ENCODE assay signal across 8 mouse cellular contexts in the genomic region with DNA sequence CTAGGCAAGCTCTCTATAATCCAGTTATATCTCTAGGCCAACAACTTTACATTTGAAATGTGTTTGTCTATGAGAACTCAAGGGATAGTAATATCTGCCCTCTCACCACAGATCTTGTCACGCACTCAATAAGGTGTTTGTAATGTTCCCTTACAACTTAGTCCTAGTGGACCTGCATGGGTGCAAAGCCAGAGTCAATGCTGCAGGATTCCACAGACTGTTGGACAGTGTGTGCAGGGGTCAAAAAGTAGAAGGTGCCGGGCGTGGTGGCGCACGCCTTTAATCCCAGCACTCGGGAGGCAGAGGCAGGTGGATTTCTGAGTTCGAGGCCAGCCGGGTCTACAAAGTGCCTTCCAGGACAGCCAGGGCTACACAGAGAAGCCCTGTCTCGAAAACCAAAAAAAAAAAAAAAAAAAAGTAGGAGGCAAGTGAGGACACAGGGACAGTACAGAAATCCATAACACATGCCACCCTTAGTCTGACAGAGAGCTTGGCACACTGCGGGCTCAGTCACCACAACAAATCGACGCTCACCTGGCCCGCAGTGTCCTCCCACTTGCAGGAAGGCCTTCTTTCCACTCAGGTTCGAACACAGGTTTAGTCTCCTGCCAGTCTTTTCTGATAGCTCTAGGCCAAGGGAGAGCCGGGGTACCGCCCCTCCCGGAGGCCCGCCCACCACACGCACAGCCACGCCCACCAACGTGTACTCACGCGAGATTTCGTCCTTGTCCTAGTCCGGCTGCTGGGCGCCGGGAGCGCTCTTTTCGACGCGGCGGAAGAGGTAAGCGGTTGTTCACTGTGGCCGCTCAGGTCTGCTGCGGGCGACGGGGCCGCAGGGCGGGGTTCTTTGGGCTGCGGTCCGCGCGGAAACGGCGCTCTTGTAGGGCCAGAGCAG. TPM values are rescaled to one million over a fixed set of nuclear protein-coding genes. Genes with fewer than 3 reads are reported as not detected.
DNase-seq lines count a peak whose midpoint lies in the region; ATAC-seq and TF ChIP-seq lines count a peak whose summit lies in the region.

TSS of gene Taf1d (plus strand) at position 712 of the 895 bp plus-strand sequence.

- no peak for TF ChIP-seq CTCF in bone marrow macrophage, adult 2 months (IDR thresholded peaks at IDR 0.05; ENCODE audit: low read depth, low read length)
- no peak for TF ChIP-seq CTCF in embryonic fibroblast, embryonic 13.5 days (IDR thresholded peaks at IDR 0.05; ENCODE audit: borderline replicate concordance, insufficient read depth, low read length)

- peak within 1 kb of the TSS; percentile 98 for H3K4me3 ChIP-seq in bone marrow macrophage, adult 2 months (ENCODE audit: insufficient read depth, low read length)
- H3K4me3 ChIP-seq in embryonic fibroblast, embryonic 13.5 days (ENCODE audit: insufficient read depth, low read length) = peak within 1 kb of the TSS; percentile 93
- peak within 1 kb of the TSS; percentile 74 for H3K4me3 ChIP-seq in kidney, embryonic 14.5 days (ENCODE audit: low read length)
- H3K4me3 ChIP-seq in limb, embryonic 15.5 days = peak within 1 kb of the TSS; percentile 91

- WGBS in kidney, embryonic 14.5 days = 13% methylated on average over 45 of the region's 45 CpGs
- WGBS in limb, embryonic 15.5 days = 12% methylated on average over 45 of the region's 45 CpGs

- ATAC-seq in kidney, embryonic 14.5 days (ENCODE audit: low FRiP score, low TSS enrichment) = peak; percentile 97
- peak; percentile 96 for ATAC-seq in limb, embryonic 15.5 days (ENCODE audit: insufficient number of reproducible peaks, low FRiP score, low TSS enrichment, low read depth)

- H3K27me3 ChIP-seq in kidney, embryonic 14.5 days (ENCODE audit: control insufficient read depth, insufficient read depth, low read length) = no peaks in the 10 kb centered on the region
- no peaks in the 10 kb centered on the region for H3K27me3 ChIP-seq in limb, embryonic 15.5 days

- H3K4me2 ChIP-seq in kidney, embryonic 14.5 days (replicated peaks; ENCODE audit: low read depth, low read length) = peak within 1 kb of the TSS; percentile 67
- H3K4me2 ChIP-seq in limb, embryonic 15.5 days = peak within 1 kb of the TSS; percentile 63

- peak within 1 kb of the TSS; percentile 91 for H3K9ac ChIP-seq in kidney, embryonic 14.5 days (ENCODE audit: low read depth, low read length)
- H3K9ac ChIP-seq in limb, embryonic 15.5 days = peak within 1 kb of the TSS; percentile 99

- H3K27ac ChIP-seq in bone marrow macrophage, adult 2 months (ENCODE audit: insufficient read depth, low read depth, low read length) = peak within 1 kb of the TSS; percentile 83
- peak within 1 kb of the TSS; percentile 41 for H3K27ac ChIP-seq in embryonic fibroblast, embryonic 13.5 days (ENCODE audit: insufficient read depth, low read length)
- H3K27ac ChIP-seq in kidney, embryonic 14.5 days (ENCODE audit: low read depth, low read length) = peak within 1 kb of the TSS; percentile 85
- H3K27ac ChIP-seq in limb, embryonic 15.5 days = peak within 1 kb of the TSS; percentile 94

- peak; percentile 95 for DNase-seq in A20 (ENCODE audit: low read depth, low spot score)
- peak; percentile 94 to 97 for DNase-seq in heart, adult 9 months (ENCODE audit: low spot score in 2 of 2)
- peak; percentile 89 to 99 for DNase-seq in monocyte, adult 2 months (ENCODE audit: low read depth in 1 of 2, low spot score in 2 of 2)
- peak; percentile 96 for DNase-seq in spleen, postnatal 36 days (ENCODE audit: low spot score in 2 of 2)

- peaks cover 16% of the 10 kb centered on the region for H3K4me1 ChIP-seq in bone marrow macrophage, adult 2 months (ENCODE audit: control insufficient read depth, insufficient read depth, low read length)
- H3K4me1 ChIP-seq in embryonic fibroblast, embryonic 13.5 days (ENCODE audit: control insufficient read depth, insufficient read depth, low read length) = no peaks in the 10 kb centered on the region; the same call in 1 of the 2 replicates
- H3K4me1 ChIP-seq in kidney, embryonic 14.5 days (ENCODE audit: control insufficient read depth, insufficient read depth, low read length) = peaks cover 25% of the 10 kb centered on the region
- H3K4me1 ChIP-seq in limb, embryonic 15.5 days = peaks cover 16% of the 10 kb centered on the region

- H3K9me3 ChIP-seq in kidney, embryonic 14.5 days (ENCODE audit: control insufficient read depth, low read length) = no peaks in the 10 kb centered on the region
- H3K9me3 ChIP-seq in limb, embryonic 15.5 days = no peaks in the 10 kb centered on the region

- peaks cover 34% of the 10 kb centered on the region for H3K36me3 ChIP-seq in kidney, embryonic 14.5 days (ENCODE audit: control insufficient read depth, insufficient read depth, low read length)
- peaks cover 21% of the 10 kb centered on the region for H3K36me3 ChIP-seq in limb, embryonic 15.5 days

- TF ChIP-seq POLR2A in bone marrow macrophage, adult 2 months (IDR thresholded peaks at IDR 0.05; ENCODE audit: borderline replicate concordance, low read depth, low read length) = peak; percentile 67; the same call in 1 of the 2 replicates
- TF ChIP-seq POLR2A in embryonic fibroblast, embryonic 13.5 days (IDR thresholded peaks at IDR 0.05; ENCODE audit: low read depth, low read length) = peak; percentile 98

RNA-seq across cellular contexts. Expression of gene Taf1d, which starts in this region (rescaled TPM):
- 81.2 and 89.3 TPM in 2 replicates for polyA plus RNA-seq in bone marrow macrophage, adult 2 months (2012; ENCODE audit: insufficient read depth, insufficient read length, missing spikeins)
- polyA plus RNA-seq in embryonic fibroblast, embryonic 13.5 days (2011; ENCODE audit: insufficient read length, low read depth, missing spikeins) = 159 and 173 TPM in 2 replicates
- polyA plus RNA-seq in kidney, embryonic 14.5 days (2014; fragmentation: Nextera tagmentation; extraction: Ambion mirVana) = 101 and 121 TPM in 2 replicates
- polyA plus RNA-seq in limb, embryonic 15.5 days (2015; fragmentation: Nextera tagmentation; extraction: Ambion mirVana) = 56.7 and 68.4 TPM in 2 replicates

Comparison
In these comparisons a context has a peak if more than half of its experiments do, and no peak if none do; other contexts are left out.
1. Peak in every context shown above with its lines: DNase-seq, ATAC-seq, H3K4me3 ChIP-seq and H3K27ac ChIP-seq.
2. H3K27ac ChIP-seq: peak in every context shown above with its lines; median percentile 94 in limb, embryonic 15.5 days; 85 in kidney, embryonic 14.5 days; 83 in bone marrow macrophage, adult 2 months; 41 in embryonic fibroblast, embryonic 13.5 days.